Mouse (Mus musculus): Measurements from ENCODE around the gene Zfp111. TPM values are rescaled to one million over a fixed set of nuclear protein-coding genes. Genes with fewer than 3 reads are reported as not detected.

The Zfp111 gene
- polyA plus RNA-seq (2017; shearing (Covaris generic)) = 1.3 TPM

GRCm38 (mm10) chr7:24211343-24211742, at the start of gene Zfp111:
TSS of gene Zfp111 (minus strand) at chr7:24211443.

GRCm38 (mm10) chr7:24254633-24255474, 43.6 kb upstream of the Zfp111 start, which contains the start of gene Zfp108:
TSS of gene Zfp108 (plus strand) at chr7:24254794.

GRCm38 (mm10) chr7:24237040-24237791, 26.0 kb upstream of the Zfp111 start, which contains the start of gene Zfp109:
TSS of gene Zfp109 (minus strand) at chr7:24237560.

GRCm38 (mm10) chr7:24174618-24175336, 36.5 kb downstream of the Zfp111 start, which contains the start of gene Zfp114:
TSS of gene Zfp114 (plus strand) at chr7:24175060.

Other genes starting within 250 kb of the Zfp111 start
- not detected for gene Vmn1r181, start 236.8 kb downstream of the Zfp111 start, polyA plus RNA-seq (2017; shearing (Covaris generic))
- not detected for gene V1rd19, start 209.8 kb downstream of the Zfp111 start, polyA plus RNA-seq (2017; shearing (Covaris generic))
- gene Vmn1r183, start 158.2 kb downstream of the Zfp111 start, polyA plus RNA-seq (2017; shearing (Covaris generic)) = 0.05 TPM
- 35.7 TPM for gene Zfp180, start 129.5 kb downstream of the Zfp111 start, polyA plus RNA-seq (2017; shearing (Covaris generic))
- 1.1 TPM for gene Zfp112, start 99.1 kb downstream of the Zfp111 start, polyA plus RNA-seq (2017; shearing (Covaris generic))
- gene Zfp235, start 77.3 kb downstream of the Zfp111 start, polyA plus RNA-seq (2017; shearing (Covaris generic)) = 19.9 TPM
- gene Zfp114, start 36.4 kb downstream of the Zfp111 start, polyA plus RNA-seq (2017; shearing (Covaris generic)) = 1.7 TPM
- gene Zfp109, start 26.1 kb upstream of the Zfp111 start, polyA plus RNA-seq (2017; shearing (Covaris generic)) = 6.4 TPM
- 0.76 TPM for gene Zfp108, start 43.4 kb upstream of the Zfp111 start, polyA plus RNA-seq (2017; shearing (Covaris generic))
- 4.7 TPM for gene Zfp93, start 59.0 kb upstream of the Zfp111 start, polyA plus RNA-seq (2017; shearing (Covaris generic))
- gene Zfp61, start 89.8 kb upstream of the Zfp111 start, polyA plus RNA-seq (2017; shearing (Covaris generic)) = 27.2 TPM
- gene Zfp94, start 105.2 kb upstream of the Zfp111 start, polyA plus RNA-seq (2017; shearing (Covaris generic)) = 13.6 TPM
- gene Tescl, start 122.5 kb upstream of the Zfp111 start, polyA plus RNA-seq (2017; shearing (Covaris generic)) = not detected
- gene Lypd5, start 137.8 kb upstream of the Zfp111 start, polyA plus RNA-seq (2017; shearing (Covaris generic)) = not detected
- 147 TPM for gene Kcnn4, start 158.8 kb upstream of the Zfp111 start, polyA plus RNA-seq (2017; shearing (Covaris generic))
- gene Smg9, start 188.2 kb upstream of the Zfp111 start, polyA plus RNA-seq (2017; shearing (Covaris generic)) = 50.9 TPM
- gene Irgc1, start 240.9 kb upstream of the Zfp111 start, polyA plus RNA-seq (2017; shearing (Covaris generic)) = 0.40 TPM